Mouse (Mus musculus) left cerebral cortex, adult 8-10 months (tissue): ENCODE measurements at regions not wholly inside any gene's neighbourhood (a gene's known extent, or its start where the extent isn't known, plus 50 kb on each side); places are given as distances from the start of the nearest gene placed in this dataset.
"Not testable (repeated sequence)": the region's sequence is repeated elsewhere in the genome, so short reads cannot be mapped to it uniquely, and the experiment has no call there.

Experiments
- DNase-seq, 2 experiments: peaks; one replicate each; pipeline ENCODE4 v3.0.0; 2022; ENCODE audit warnings: low spot score in 2 of 2
- microRNA-seq, 2 experiments: library from miRNA; unstranded; fragments of <30 nt; microRNA quantifications; one replicate each; pipeline ENCODE4 v1.2.0; 2022

- not testable (repeated sequence) for DNase-seq
Observed at GRCm38 (mm10) chr6:22789731-22790130, 85.6 kb upstream of the Ptprz1 start.

DNA sequence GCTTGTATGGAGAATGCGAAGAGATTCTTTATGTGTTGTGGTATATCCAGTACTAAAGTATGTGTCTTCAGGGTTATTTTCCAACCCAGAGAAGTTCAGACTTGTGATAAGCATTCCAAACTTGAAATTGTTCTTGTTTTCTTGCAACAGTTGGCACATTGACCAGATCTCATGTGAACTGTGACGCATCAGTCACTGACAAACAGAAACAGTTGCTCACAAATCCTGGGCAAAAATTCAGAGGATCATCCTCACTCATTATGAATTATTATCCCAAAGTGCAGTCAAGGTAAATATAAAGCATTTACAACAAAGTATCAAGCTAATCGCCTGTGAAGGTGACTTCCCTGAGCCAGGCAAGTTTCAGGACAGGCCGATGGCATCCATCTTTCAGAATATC, 83.5 kb upstream of the Ptprz1 start:
- no peak for DNase-seq

DNA sequence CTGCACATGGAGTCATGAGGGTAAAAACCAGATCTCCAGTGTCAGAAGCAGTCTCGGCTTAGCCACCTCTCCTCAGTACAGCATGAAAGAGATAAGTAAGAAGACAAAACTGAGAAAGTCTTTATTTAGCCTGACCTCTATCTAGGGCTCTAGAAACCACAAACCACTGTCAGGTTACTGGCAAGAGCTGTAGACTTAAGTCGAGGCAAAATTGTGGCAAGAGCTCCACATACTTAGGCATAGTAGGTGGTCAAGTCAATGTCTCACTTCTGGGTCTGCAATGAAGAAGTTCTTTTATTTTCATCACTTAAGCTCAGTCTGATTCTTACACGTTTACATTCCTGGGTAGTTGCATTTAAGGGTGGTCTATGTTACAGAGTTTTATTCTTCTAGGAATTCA, 82.7 kb upstream of the Ptprz1 start:
- no peak for DNase-seq

DNA sequence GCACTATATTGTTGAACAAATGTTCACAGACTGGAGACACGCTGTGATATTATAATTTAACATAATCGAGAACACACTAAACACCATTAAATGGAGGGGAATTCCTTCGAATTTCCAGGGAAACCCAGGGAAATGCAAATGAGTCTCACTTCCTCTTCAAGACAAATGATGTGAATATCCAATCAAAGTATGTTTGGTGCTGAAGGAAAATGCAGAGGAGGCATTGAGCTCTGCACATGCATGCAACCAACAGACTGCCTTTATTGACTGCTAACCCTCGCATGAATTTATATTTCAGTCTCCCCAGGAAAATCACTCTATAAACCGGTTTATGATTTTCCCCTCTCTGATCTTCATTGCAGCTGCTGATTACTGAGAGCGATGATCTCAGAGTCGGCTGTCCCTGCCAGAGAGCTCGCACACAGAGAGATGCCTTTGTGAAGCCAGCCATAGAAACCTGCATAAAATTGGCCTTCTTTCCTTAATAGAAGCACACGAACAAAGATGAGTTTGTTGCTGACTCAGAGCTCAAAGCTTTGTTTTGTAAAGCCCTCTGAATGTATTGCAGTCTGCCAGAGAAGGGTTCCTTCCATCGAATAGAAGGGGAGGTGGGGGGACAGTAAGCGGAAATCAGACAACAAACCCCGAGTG, 81.1 kb upstream of the Ptprz1 start:
- peak in 1 of 2 experiments; percentile 60 for DNase-seq

DNA sequence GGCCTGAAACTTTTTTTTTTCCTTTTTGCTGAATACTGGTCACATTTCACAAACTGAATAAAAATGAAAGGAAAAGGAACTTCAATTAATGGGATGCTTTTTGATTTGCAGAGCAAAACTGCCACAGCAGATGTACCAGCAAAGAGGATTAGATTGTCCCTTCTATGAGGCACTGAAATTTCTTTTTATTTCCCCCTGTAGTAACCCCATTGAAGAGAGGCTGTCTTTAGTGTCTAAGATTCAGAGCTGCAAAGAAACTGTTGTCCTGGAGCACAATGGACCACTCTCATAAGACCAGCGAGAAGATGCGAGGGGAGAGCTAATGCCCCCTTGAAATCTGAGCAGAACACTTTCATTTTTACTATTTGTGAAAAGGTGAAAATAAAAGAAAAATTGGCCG, 80.5 kb upstream of the Ptprz1 start:
- no peak for DNase-seq

DNA sequence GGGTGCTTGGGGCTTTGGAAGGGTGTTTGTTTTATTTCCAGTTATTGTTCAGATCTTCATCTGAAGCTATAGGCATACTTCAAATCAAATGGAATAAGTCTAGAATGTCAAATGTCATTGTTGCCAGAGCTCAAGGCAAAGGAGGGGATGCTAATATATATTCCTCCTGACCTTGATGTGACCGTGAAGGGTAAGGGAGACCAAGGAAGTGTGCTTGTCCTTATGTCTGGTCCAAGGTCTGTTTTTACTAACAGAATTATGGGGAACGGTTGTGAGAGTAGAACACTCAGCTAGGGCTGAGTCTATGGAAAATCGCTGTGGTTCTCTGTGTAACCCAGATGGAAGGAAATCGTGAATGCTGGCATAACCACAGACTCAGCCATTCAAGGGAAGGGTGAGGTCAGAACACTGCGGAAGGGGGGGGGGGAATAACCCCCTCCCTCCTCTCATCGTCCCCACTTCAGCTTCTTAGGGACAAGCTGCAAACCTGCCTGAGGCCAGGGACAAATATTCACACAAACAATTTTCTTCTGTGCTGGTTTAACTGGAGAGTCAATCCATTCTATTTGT, 79.9 kb upstream of the Ptprz1 start:
- DNase-seq: no peak

- DNase-seq: no peak
Observed at GRCm38 (mm10) chr6:22801908-22802307, 73.4 kb upstream of the Ptprz1 start.

- no peak for DNase-seq
Observed at GRCm38 (mm10) chr6:22802399-22803092, 72.8 kb upstream of the Ptprz1 start.

GRCm38 (mm10) chr6:22803886-22804285, 71.4 kb upstream of the Ptprz1 start:
- DNase-seq: no peak

DNA sequence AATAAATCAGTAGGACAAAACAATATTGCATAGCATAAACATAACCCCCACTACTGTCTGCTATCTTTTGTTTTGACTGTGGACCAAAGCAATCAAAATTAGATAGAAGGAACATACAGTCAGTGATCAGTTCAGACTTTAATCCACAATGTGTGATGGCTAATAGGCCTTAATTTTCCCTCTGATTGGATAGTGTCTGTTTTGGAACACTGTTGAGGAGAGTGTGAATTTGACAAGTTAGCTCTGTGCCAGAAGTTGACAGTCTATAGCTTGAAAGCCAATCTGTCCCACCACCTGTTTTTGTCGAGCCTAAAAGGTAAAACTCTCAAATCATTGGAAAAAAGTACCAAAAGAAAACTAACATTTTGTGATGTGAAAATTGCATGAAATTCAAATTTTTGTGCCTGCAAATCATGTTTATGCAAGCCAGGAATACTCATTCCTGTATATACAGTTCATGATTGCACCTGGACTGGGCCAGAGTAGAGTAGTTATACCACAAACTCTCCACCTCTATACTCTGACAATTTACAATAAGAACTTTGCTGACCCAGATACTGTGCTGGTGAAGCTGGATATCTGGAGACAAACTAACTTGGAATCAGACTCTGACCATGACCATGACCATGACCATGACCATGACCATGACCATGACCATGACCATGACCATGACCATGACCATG, 50.1 kb upstream of the Ptprz1 start:
- DNase-seq: no peak

Small RNA genes in the stretch of these regions (microRNA-seq; reads per million reads assigned to microRNA genes)
- gene Gm25942: 0 reads per million in 2 experiments
